Mouse (Mus musculus): Measurements from ENCODE around the gene Fam234b.

DNA sequence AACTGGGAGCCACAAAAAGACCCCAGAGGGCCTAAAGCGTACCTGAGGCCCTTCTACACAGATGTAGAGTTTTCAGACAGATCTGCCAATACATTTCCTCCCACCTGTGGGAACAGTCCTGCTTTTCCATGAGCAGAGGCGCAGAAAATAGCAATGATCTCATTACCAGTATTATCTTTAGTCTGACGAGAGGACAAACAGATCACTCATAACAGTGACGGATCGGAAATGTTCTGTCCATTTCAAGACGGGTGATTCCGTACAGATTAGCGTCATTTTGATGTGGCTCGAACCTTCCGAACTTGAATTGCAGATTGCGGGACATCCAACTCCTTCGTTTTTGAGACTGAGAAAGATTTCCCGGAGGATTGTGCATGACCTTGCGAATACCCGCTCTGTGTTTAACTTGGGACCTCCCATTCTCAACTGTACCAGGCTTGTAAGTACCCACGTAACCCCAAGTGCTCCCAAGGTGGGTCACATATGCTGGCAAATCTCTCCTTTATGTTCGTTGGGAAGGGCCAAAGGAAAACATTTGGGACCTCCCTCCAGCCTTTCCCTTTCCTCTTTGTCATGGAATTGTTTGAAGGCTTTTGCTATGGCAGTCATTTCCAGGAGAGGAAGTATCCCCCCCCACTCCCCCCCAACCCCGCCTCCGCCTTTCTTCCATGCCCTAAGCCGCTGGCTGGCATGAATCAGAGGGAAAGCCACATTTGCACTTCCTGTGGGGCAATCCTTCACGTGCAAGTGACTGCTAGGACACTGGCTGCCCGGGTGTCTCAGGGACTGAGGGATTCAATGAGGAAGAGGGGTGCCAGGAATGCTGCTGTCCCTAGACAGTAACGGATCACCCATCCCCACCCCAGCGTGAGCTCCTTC lies 54.3 kb downstream of the Fam234b start:
- TF ChIP-seq HCFC1 (IDR thresholded peaks at IDR 0.05; ENCODE audit: borderline replicate concordance, insufficient read depth, low read length) = no peak
- no peak for TF ChIP-seq ZC3H11A (IDR thresholded peaks at IDR 0.05; ENCODE audit: borderline replicate concordance, low read depth, low read length)
